Mouse (Mus musculus) lung, embryonic 14.5 days (tissue): Measurements from ENCODE around the gene Ddx58. TPM values are rescaled to one million over a fixed set of nuclear protein-coding genes. Genes with fewer than 3 reads are reported as not detected.

Experiments used
- ATAC-seq: fragments of 200-750 bp; cut with Nextera tagmentation; 2 replicates; pipeline ENCODE4 v1.8.0; 2017; ENCODE audit warnings: mild to moderate bottlenecking, moderate TSS enrichment, moderate library complexity; ENCODE audit not compliant: insufficient read depth
- DNase-seq: peaks from one replicate; pipeline ENCODE4 v3.0.0-alpha.2; 2015
- H3K27ac ChIP-seq: fragments of 300-500 bp; sonication (generic); 2 replicates; pipeline ENCODE4 v1.5.1; 2014; ENCODE audit warnings: low read depth, mild to moderate bottlenecking, moderate library complexity
- H3K27me3 ChIP-seq: fragments of 300-500 bp; sonication (generic); 2 replicates; pipeline ENCODE4 v1.6.1; 2014; ENCODE audit warnings: low read length, control low read depth; ENCODE audit not compliant: insufficient read depth
- H3K36me3 ChIP-seq: fragments of 300-500 bp; sonication (generic); 2 replicates; pipeline ENCODE4 v1.6.1; 2014; ENCODE audit warnings: control low read depth; ENCODE audit not compliant: insufficient read depth
- H3K4me1 ChIP-seq: fragments of 300-500 bp; sonication (generic); 2 replicates; pipeline ENCODE4 v1.6.1; 2014; ENCODE audit warnings: antibody characterized with exemption, control low read depth; ENCODE audit not compliant: insufficient read depth
- H3K4me2 ChIP-seq: fragments of 300-500 bp; sonication (generic); 2 replicates; pipeline ENCODE4 v1.6.1; 2014; ENCODE audit warnings: mild to moderate bottlenecking
- H3K4me3 ChIP-seq: fragments of 300-500 bp; sonication (generic); 2 replicates; pipeline ENCODE4 v1.5.1; 2014; ENCODE audit warnings: low read depth, low read length
- H3K9ac ChIP-seq: fragments of 300-500 bp; sonication (generic); 2 replicates; pipeline ENCODE4 v1.6.1; 2014
- H3K9me3 ChIP-seq: fragments of 300-500 bp; sonication (generic); 2 replicates; pipeline ENCODE4 v1.6.1; 2016; ENCODE audit warnings: low read depth, low read length, control low read depth
- CTCF ChIP-seq: IDR thresholded peaks from 2 replicates; pipeline ENCODE4 v1.5.1; 2016; ENCODE audit warnings: antibody characterized with exemption, low read depth
- WGBS: fragments of 180-500 bp; shearing (Covaris S2); extraction: QIAGEN DNeasy Blood & Tissue Kit; methylation state at CpG from one replicate; pipeline ENCODE4 v1.1.7; 2014; 5-methylcytosine and 5-hydroxymethylcytosine counted together
- polyA plus RNA-seq: library from polyadenylated mRNA; unstranded; fragments of >200 nt; fragmentation: Nextera tagmentation; extraction: Ambion mirVana; gene quantifications from 2 replicates; pipeline ENCODE4 v1.2.1, GENCODE M21; 2014

Ddx58 gene
- polyA plus RNA-seq, 1 experiment from 2014 or later: 7.6 TPM

GRCm38 (mm10) chr4:40156582-40157499 lies 82.8 kb downstream of the Ddx58 start:
- Histone ChIP-seq H3K9me3 (no peaks in the 10 kb centered on the region), H3K27ac (no peak overlapping the region), H3K4me3 (no peak overlapping the region), H3K9ac (no peak overlapping the region), H3K4me2 (no peak overlapping the region), H3K27me3 (no peaks in the 10 kb centered on the region), H3K4me1 (peaks cover 8% of the 10 kb centered on the region; the same call in 1 of the 2 replicates), H3K36me3 (no peaks in the 10 kb centered on the region)
- 57% methylated on average over 18 of the region's 18 CpGs for WGBS
- no peak for TF ChIP-seq CTCF
- DNase-seq: no peak
- ATAC-seq: no peak

GRCm38 (mm10) chr4:40156153-40156552 lies 83.5 kb downstream of the Ddx58 start:
- 48% methylated on average over 2 of the region's 2 CpGs for WGBS
- H3K9me3 ChIP-seq: no peaks in the 10 kb centered on the region
- no peak overlapping the region for H3K4me3 ChIP-seq
- H3K4me2 ChIP-seq: no peak overlapping the region
- H3K27ac ChIP-seq: no peak overlapping the region
- H3K9ac ChIP-seq: no peak overlapping the region
- no peaks in the 10 kb centered on the region for H3K27me3 ChIP-seq
- H3K36me3 ChIP-seq: no peaks in the 10 kb centered on the region
- ATAC-seq: peak; percentile 32; the same call in 1 of the 2 replicates
- H3K4me1 ChIP-seq: peaks cover 8% of the 10 kb centered on the region; the same call in 1 of the 2 replicates
- TF ChIP-seq CTCF: no peak
- DNase-seq: peak; percentile 61

GRCm38 (mm10) chr4:40155467-40155999 lies 84.1 kb downstream of the Ddx58 start:
- DNase-seq (no peak), ATAC-seq (no peak)
- Histone ChIP-seq H3K36me3 (no peaks in the 10 kb centered on the region), H3K4me3 (no peak overlapping the region), H3K4me1 (peaks cover 8% of the 10 kb centered on the region; the same call in 1 of the 2 replicates), H3K27me3 (no peaks in the 10 kb centered on the region), H3K27ac (no peak overlapping the region; the same call in 1 of the 2 replicates), H3K4me2 (no peak overlapping the region), H3K9me3 (no peaks in the 10 kb centered on the region), H3K9ac (no peak overlapping the region)
- TF ChIP-seq CTCF: no peak
- 72% methylated on average over 13 of the region's 13 CpGs for WGBS

GRCm38 (mm10) chr4:40154751-40155150 lies 84.9 kb downstream of the Ddx58 start:
- Histone ChIP-seq H3K4me1 (peaks cover 8% of the 10 kb centered on the region; the same call in 1 of the 2 replicates), H3K27ac (no peak overlapping the region), H3K4me3 (no peak overlapping the region), H3K27me3 (no peaks in the 10 kb centered on the region), H3K36me3 (no peaks in the 10 kb centered on the region), H3K9me3 (no peaks in the 10 kb centered on the region), H3K9ac (no peak overlapping the region), H3K4me2 (no peak overlapping the region)
- TF ChIP-seq CTCF: no peak
- ATAC-seq (no peak), DNase-seq (no peak)
- WGBS: 86% methylated on average over 4 of the region's 4 CpGs

Other genes with a start within 250 kb of the Ddx58 start
- 60.1 and 63.4 TPM in 2 replicates for gene Aco1, start 96.7 kb downstream of the Ddx58 start, polyA plus RNA-seq
- 24.0 and 32.4 TPM in 2 replicates for gene Smim27, start 29.8 kb upstream of the Ddx58 start, polyA plus RNA-seq
- 49.3 and 50.6 TPM in 2 replicates for gene Topors, start 30.0 kb upstream of the Ddx58 start, polyA plus RNA-seq
- 284 and 295 TPM in 2 replicates for gene Ndufb6, start 39.6 kb upstream of the Ddx58 start, polyA plus RNA-seq
- 0.65 and 0.80 TPM in 2 replicates for gene Tmem215, start 232.4 kb upstream of the Ddx58 start, polyA plus RNA-seq